Mouse (Mus musculus) ovary, postnatal 14 days (tissue): ENCODE measurements around the gene Acot3.
"Not testable (repeated sequence)": the region's sequence is repeated elsewhere in the genome, so short reads cannot be mapped to it uniquely, and the experiment has no call there.

Source experiments
- DNase-seq: peaks from one replicate; pipeline ENCODE4 v3.0.0; 2022; ENCODE audit warnings: low spot score

The Acot3 gene

DNA sequence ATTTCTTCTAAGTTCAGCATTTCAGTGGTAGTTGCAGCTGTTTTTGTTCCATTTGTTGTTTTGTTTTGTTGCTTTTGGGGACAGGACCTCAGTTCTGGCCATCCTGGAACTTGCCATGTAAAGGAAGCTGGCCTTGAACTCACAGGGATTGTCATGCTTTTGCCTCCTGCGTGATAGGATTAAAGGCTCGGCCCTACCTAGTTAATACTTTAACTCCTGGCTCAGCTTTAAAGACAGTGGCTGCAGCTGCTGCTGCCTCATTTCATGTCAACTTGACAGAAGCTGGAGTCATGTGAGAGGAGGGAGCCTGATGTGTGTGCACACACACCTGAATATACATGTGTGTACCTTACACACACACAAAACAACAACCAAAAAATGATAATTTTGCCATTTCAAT lies 7.9 kb upstream of the Acot3 start:
- DNase-seq, result no peak

DNA sequence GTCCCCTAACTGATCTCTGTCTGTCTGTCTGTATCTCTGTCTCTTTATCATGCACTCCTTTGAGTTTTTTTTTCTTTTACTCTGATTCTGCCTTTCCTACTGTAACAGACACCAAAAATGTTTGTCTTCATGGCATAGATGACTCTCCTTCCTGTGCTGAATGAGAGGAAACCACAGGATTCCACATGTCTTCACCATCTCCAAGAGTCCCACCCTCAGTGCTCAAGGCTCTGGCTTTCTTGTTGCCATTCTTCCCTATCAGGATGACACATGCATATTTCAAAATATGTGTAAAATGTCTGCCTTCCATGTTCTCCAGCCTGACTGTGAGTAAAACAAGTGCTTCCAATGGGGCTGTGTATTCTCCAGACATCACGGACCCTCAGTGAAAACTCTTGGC lies 5.0 kb upstream of the Acot3 start:
- no peak for DNase-seq

- not testable (repeated sequence) for DNase-seq
These were observed 1.2 kb upstream of the Acot3 start for GRCm38 (mm10) chr12:84050744-84051143.

- no peak for DNase-seq
These were observed 665 bp downstream of the Acot3 start for GRCm38 (mm10) chr12:84052609-84053008.

- no peak for DNase-seq
These were observed 1.2 kb downstream of the Acot3 start for GRCm38 (mm10) chr12:84053173-84053572.

DNA sequence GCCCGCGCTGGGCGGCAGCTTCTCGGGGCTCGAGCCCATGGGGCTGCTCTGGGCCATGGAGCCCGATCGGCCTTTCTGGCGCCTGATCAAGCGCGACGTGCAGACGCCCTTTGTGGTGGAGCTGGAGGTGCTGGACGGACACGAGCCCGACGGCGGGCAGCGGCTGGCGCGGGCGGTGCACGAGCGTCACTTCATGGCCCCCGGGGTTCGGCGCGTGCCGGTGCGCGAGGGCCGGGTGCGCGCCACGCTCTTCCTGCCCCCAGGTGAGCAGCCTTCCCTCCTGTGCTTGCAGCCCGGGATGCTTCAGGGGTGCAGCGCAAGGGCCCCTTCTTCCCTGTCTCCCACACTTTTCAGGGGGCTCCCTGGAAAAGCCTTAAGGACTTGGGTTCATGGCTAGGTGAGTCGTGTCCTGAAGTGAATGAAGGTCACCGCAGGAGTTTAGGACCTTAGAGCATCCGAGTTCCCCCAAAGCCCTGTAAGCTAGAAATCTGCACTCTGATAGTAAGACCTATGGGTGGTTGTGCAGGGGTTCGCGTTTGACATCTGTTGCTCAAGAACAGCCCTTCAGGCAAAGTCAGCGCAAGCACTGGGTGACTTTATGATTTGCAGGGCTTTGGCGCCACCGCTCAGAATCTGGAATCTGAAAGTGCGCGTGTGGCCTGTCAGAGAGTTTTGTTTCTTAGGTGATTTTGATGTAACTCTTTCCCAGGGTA lies 1.9 kb downstream of the Acot3 start:
- DNase-seq, result no peak

DNA sequence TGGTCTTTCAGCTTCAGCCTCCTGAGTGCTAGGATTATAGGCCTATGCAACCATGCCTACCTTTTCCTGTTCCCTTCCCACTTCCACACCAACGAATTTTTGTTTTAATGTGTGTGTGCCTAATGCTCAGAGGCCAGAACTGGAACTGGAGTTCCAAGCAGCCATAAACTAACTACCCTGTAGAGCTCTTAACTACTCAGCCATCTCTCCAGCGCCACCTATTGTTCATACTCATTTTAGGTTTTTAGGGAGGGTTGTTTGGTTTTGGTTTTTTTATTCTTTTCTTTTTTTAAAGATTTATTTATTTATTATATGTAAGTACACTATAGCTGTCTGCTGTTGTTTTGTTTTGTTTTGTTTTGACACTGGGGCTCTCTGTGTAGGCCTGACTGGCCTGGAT lies 9.0 kb downstream of the Acot3 start:
- DNase-seq, result no peak

- DNase-seq, result no peak
These were observed 10.4 kb downstream of the Acot3 start for GRCm38 (mm10) chr12:84062336-84062735.

DNA sequence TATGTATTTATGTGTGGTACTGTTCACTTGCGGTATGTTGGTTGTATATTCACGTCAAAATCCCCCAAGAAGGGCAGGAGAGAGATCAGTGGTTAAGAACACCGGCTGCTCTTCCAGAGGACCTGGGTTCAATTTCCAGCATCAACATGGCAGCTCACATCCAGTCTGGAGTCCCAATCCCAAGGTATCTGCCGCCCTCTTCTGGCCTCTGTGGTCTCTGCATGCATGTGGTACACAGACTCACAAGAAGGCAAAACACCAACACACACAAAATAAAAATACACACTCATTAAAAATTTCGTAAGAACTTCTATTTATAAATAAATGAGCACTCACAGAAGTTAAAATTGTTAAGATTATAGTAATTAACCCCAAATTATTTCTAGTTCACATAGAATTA lies 11.3 kb downstream of the Acot3 start:
- no peak for DNase-seq

GRCm38 (mm10) chr12:84063833-84064232 lies 11.9 kb downstream of the Acot3 start:
- DNase-seq, result no peak

DNA sequence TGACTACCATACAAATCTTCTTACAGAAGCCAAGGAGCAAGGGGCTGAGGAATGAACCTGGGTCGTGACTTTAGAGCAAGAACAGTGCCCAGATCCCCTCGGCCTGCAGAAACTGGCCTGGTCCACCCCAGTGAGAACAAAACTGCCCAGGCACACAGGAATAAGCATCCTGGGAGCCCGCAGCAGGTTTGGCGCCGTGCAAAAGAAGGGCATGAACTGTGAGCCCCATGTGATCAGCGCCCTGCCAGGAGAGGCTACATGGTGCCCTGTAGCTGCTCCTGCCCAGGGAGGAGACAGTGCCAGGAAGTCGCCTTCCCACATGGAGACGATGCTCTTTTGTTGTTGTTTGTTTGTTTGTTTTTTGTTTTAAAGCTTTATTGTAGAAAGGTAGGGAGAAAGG lies 12.7 kb downstream of the Acot3 start:
- no peak for DNase-seq

DNA sequence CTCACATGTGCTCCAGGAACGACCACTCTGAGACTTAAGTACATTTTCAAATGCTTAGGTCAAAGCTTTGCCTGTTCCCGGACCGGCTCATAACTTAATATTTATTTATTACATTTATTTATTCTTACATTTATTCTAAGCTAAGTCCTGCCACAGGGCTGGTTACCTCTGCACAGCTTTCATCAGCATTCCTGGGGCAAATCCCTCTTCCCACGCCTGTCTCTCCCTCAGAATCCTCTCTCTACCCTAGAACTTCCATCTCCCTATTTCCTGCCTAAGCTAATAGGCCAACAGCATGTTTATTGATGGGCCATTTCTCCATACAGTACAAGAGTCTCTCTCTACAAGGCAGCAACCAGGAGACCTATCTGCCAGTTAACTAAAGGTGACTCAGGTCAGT lies 15.8 kb downstream of the Acot3 start:
- DNase-seq, result no peak

DNA sequence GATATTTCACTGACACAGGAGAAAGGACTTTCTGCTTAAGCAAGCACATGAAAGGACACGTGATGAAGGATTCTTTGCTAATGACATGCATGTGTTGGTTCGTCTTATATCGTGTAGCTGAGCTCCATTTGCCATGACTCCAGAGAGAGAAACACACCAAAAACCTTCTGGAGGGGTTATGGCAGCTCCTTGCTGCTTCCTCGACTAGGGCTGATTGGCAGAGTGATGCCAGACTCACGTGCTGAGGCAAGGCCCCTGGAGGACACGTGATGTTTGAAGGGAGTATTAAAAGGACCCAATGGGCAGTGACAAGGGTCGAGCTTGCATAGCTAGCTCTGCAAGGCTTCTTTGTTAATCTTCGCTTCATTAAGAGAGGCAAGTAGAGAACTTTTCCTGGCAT lies 16.4 kb downstream of the Acot3 start:
- DNase-seq, result no peak

GRCm38 (mm10) chr12:84068986-84069385 lies 17.0 kb downstream of the Acot3 start, which contains the start of gene Acot5:
Acot5 (plus strand) TSS chr12:84069325.
- DNase-seq, result no peak

GRCm38 (mm10) chr12:84069582-84069981 lies 17.6 kb downstream of the Acot3 start:
- not testable (repeated sequence) for DNase-seq

DNA sequence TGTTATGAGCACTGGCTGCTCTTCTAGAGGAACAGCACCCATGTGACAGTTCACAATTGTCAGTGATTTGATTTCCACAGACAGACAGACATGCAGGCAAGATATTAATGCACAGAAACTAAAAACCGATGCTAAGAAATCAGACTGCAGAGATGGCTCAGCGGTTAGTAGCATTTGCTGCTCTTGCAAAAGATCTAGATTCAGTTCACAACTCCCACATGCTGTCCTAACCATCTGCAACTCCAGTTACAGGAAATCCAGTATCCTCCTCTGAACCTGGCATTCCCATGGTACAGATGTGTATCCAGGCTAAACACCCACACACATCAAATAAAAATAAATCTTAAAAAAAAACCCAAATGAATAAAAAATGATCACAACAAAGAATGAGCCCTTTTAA lies 19.8 kb downstream of the Acot3 start:
- no peak for DNase-seq

GRCm38 (mm10) chr12:84077371-84077990 lies 25.5 kb downstream of the Acot3 start:
- no peak for DNase-seq

DNA sequence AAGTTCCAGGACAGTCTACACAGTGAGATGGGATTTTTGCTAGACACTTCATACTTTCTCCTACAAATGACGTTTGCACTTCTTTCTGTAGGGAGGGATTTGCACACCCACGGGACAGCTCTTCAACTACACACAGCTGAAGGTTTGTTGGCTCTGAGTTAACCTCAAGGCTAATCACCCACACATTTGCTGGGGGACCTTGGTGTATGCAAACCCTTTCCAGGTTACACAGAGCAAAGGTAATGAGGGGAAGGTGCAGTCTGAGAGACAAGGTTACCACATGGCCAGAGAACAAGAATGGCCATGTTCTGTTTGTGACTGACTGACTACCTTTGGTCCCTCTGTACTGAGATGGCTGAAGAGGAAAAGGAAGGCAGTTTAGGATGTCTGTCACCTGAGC lies 31.9 kb downstream of the Acot3 start:
- no peak for DNase-seq

DNA sequence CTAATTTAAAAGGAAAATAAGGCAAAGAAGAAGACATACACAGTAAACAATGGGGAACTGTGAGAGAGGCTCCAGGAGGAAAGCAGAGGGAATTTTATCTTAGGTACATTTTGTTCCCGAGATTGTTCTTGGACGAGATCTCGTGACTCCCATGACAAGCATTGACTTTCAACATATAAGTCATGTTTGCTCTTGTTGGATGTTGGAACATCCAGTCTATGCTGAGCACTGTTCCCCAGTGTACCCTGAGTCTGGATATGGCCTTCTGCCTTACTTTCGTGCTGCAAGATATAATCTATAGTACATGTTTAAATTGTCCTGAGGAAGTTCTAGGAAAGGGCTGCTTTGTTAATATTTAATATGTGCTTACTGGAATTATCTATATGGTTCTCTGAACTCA lies 32.6 kb downstream of the Acot3 start:
- DNase-seq, result no peak

DNA sequence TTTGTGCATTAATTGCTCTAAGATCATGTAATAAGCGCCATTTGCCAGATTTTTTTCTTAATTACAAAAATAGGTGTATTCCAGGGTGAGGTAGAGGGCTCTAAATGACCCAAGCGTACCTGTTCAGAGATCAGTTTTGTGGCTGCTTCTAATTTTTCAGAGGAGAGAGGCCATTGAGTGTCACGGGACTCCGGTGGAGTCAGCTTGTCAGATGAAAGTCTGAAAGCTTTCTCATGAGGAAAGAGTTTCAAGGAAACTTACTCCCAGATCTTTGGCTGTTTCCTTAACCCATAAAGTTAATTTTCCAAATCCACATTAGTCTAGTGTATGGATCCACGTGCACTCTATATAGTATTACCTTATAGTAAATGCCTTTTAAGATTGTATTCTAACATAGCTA lies 42.7 kb downstream of the Acot3 start:
- DNase-seq, result not testable (repeated sequence)

GRCm38 (mm10) chr12:84099605-84100004 lies 47.7 kb downstream of the Acot3 start:
- no peak for DNase-seq

DNA sequence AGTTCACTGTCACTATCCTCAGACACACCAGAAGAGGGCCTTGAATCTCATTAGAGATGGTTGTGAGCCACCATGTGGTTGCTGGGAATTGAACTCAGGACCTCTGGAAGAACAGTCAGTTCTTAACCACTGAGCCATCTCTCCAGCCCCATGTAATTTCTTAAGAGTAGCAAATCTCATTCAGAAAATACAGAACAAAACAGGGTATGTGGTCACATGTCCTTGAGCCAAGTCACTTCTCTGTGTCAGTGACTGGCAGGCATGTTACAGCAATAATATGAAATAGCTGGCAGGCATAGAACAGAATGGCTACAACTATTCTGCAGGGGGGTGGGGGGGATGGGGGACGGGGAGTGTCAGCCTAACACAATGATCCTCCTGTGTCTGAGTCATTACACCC lies 48.1 kb downstream of the Acot3 start:
- no peak for DNase-seq

DNA sequence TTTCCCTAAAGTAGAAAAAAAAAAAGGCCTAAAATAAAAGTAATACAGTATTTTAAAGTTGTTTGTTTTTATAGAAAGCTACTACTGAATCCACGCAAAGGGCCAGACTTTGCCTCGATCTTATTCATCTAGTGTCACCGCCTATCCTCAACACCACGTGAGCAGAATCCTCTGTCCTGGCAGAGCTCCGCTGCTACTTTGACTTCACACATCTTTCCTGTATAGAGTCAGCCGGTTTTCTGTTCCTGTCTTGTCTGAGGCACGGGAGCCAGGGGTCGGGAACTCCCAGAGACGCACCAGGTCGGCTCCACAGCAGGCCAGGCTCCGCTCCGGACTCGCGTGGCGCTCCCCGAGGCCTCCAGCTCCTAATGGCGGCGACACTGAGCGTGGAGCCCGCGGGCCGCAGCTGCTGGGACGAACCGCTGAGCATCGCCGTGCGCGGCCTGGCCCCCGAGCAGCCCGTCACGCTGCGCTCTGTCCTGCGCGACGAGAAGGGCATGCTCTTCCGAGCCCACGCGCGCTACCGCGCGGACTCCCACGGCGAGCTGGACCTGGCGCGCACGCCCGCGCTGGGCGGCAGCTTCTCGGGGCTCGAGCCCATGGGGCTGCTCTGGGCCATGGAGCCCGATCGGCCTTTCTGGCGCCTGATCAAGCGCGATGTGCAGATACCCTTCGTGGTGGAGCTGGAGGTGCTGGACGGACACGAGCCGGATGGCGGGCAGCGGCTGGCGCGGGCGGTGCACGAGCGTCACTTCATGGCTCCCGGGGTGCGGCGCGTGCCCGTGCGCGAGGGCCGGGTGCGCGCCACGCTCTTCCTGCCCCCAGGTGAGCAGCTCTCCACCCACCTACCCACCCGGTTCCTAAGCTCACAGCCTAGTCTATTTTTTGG lies 48.9 kb downstream of the Acot3 start, which contains the start of gene Acot6:
Gene Acot6 (plus strand): TSS at position 51 of the 889 bp plus-strand sequence.
- DNase-seq, result peak; percentile 15
